Mouse (Mus musculus): ENCODE measurements around the gene Dr1. TPM values are rescaled to one million over a fixed set of nuclear protein-coding genes. Genes with fewer than 3 reads are reported as not detected.

Gene Dr1
- polyA plus RNA-seq, 1 experiment from 2014 or later: 44.3 TPM

Other genes starting within 250 kb of the Dr1 start
- 133 and 139 TPM in 2 replicates for gene Mtf2, start 203.2 kb upstream of the Dr1 start, polyA plus RNA-seq (2015; fragmentation: Nextera tagmentation; extraction: Ambion mirVana)
- 21.0 and 24.3 TPM in 2 replicates for gene Tmed5, start 136.3 kb upstream of the Dr1 start, polyA plus RNA-seq (2015; fragmentation: Nextera tagmentation; extraction: Ambion mirVana)
- 5.0 and 5.7 TPM in 2 replicates for gene Ccdc18, start 136.0 kb upstream of the Dr1 start, polyA plus RNA-seq (2015; fragmentation: Nextera tagmentation; extraction: Ambion mirVana)
- gene Pigg, start 43.7 kb downstream of the Dr1 start, polyA plus RNA-seq (2015; fragmentation: Nextera tagmentation; extraction: Ambion mirVana): 6.8 and 7.5 TPM in 2 replicates
- 1.2 and 1.4 TPM in 2 replicates for gene Gm42517, start 99.0 kb downstream of the Dr1 start, polyA plus RNA-seq (2015; fragmentation: Nextera tagmentation; extraction: Ambion mirVana)
- gene Pde6b, start 119.5 kb downstream of the Dr1 start, polyA plus RNA-seq (2015; fragmentation: Nextera tagmentation; extraction: Ambion mirVana): 0.20 TPM in 1 of 2 replicates, not detected in the other
- gene Atp5k, start 165.6 kb downstream of the Dr1 start, polyA plus RNA-seq (2015; fragmentation: Nextera tagmentation; extraction: Ambion mirVana): 296 and 299 TPM in 2 replicates
- gene Mfsd7a, start 180.0 kb downstream of the Dr1 start, polyA plus RNA-seq (2015; fragmentation: Nextera tagmentation; extraction: Ambion mirVana): 0.08 TPM in 1 of 2 replicates, not detected in the other
- gene Pcgf3, start 192.3 kb downstream of the Dr1 start, polyA plus RNA-seq (2015; fragmentation: Nextera tagmentation; extraction: Ambion mirVana): 35.6 and 40.1 TPM in 2 replicates